Mouse (Mus musculus) lung, adult 2 months (tissue): ENCODE measurements around the gene Ydjc.

Experiments used
- CTCF ChIP-seq: fragments of 200-500 bp; IDR thresholded peaks from 2 replicates; pipeline ENCODE4 v1.5.1; 2011; ENCODE audit warnings: mild to moderate bottlenecking, low read length, control low read depth; ENCODE audit not compliant: insufficient read depth
- POLR2A ChIP-seq: fragments of 200-500 bp; IDR thresholded peaks from 2 replicates; pipeline ENCODE4 v1.6.1; 2011; ENCODE audit warnings: low read depth, mild to moderate bottlenecking, control low read depth, low read length, borderline replicate concordance; ENCODE audit errors: extremely low read depth

GRCm38 (mm10) chr16:17209404-17209960, 65.1 kb downstream of the Ydjc start:
- TF ChIP-seq CTCF (no peak), POLR2A (no peak)
